Mouse (Mus musculus): ENCODE measurements around the gene Ctsj. TPM values are rescaled to one million over a fixed set of nuclear protein-coding genes. Genes with fewer than 3 reads are reported as not detected.

Ctsj gene
- not detected for total RNA-seq (2023)

GRCm38 (mm10) chr13:61005859-61006258, at the start of gene Ctsj:
Gene Ctsj (minus strand): TSS chr13:61005959.

GRCm38 (mm10) chr13:61040531-61040930, 34.8 kb upstream of the Ctsj start, which contains the start of gene Ctsq:
Gene Ctsq (minus strand): TSS chr13:61040631.

Other genes starting within 250 kb of the Ctsj start
- gene BC051665, start 219.6 kb downstream of the Ctsj start, total RNA-seq (2023) = not detected
- not detected for gene Ctsll3, start 203.1 kb downstream of the Ctsj start, total RNA-seq (2023)
- gene 4930486L24Rik, start 141.5 kb downstream of the Ctsj start, total RNA-seq (2023) = 1 to 10 TPM; 4.9 to 5.2 TPM
- under 1 TPM in 1 of 2 experiments, not detected in 1; 0.47 TPM for gene Gm49392, start 109.1 kb downstream of the Ctsj start, total RNA-seq (2023)
- 1 to 10 TPM; 7.8 to 9.0 TPM for gene Ctla2b, start 108.5 kb downstream of the Ctsj start, total RNA-seq (2023)
- not detected for gene Tpbpb, start 101.1 kb downstream of the Ctsj start, total RNA-seq (2023)
- gene Gm49393, start 70.4 kb downstream of the Ctsj start, total RNA-seq (2023) = not detected
- not detected for gene Gm49391, start 69.4 kb downstream of the Ctsj start, total RNA-seq (2023)
- gene Ctla2a, start 69.3 kb downstream of the Ctsj start, total RNA-seq (2023) = 10 to 100 TPM; 21.8 to 24.4 TPM
- not detected for gene Tpbpa, start 64.0 kb downstream of the Ctsj start, total RNA-seq (2023)
- not detected for gene Ctsq, start 34.7 kb upstream of the Ctsj start, total RNA-seq (2023)
- gene Ctsr, start 158.3 kb upstream of the Ctsj start, total RNA-seq (2023) = not detected
- gene Cts6, start 197.5 kb upstream of the Ctsj start, total RNA-seq (2023) = not detected
- gene Cts8, start 249.4 kb upstream of the Ctsj start, total RNA-seq (2023) = not detected